Mouse (Mus musculus): ENCODE measurements around the gene Apex2.

Gene Apex2

DNA sequence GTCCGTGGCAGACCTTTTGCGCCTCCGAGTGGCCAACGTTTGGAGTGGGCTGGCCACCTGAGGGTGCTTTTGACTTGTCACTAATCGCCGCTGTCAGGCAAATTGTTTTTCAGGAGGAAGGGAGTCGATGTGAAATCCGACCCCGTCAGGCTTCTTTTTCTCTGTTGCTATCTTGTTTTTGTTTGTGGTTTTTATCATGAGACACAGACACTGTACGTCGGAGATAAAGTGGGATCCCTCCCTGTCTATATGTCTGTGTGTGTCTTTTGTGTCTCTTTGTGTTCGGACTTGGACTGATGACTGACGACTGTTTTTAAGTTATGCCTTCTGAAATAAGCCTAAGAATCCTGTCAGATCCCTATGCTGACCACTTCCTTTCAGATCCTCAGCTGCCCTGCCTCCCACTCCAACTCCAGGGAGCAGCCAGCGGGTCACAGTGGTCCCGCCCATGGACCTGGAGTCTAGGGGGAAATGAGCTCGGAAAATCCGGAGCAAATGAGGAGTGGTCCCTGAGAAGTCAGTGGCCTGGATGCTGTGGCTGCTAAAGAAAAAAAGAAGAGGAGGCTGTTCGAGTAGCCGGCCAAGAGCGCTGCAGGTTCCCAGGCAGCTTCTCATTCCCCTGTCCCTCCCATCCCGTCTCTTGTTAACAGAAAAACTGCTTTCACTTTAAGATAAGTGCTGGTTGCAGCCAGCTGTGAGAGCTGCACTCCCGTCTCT is 103.2 kb downstream of the Apex2 start:
- peak in 1 of 2 experiments; percentile 3 for DNase-seq

DNA sequence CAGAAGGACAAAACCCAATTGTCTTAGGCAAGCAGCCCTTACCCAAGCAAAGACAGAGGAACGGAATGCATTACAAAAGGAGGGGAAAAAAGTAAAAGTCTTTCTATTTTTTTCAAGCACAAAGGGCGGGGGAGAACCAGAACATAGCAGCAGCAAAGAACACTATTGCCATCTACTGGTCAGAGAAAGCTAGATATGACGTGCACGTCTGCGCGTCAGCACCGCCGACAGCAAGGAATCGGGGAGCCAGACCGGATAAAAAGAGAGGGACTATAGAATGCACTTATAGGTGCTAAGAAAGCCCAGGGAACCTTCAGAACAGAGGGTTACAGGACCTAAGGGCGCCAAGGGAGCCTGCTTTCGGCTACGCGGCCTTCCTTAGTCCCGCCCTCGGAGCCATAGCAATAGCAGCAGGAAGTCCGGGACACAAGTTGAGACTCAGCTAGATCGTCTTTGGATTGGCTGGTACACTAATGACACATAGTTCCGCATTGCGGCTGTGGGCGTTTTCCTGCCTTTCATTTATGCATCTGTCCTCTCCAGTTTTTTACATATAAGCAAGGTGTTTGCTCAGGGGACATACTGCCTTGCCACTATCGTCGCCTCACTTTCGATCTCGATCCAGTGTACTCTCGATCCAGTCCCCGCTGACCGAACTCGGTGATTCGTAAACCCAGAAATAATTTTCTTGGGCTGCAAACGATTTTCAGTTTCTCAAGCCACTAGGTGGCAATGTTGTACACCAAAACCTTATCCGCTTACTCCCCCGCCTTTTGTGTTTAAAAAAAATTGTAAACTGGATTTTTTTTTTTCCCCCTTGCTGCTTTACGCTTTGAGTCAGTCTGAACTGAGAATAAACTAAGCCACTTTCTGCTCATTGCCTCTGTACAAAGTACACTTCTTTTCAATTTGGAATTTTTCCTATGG is 111.6 kb downstream of the Apex2 start:
- peak; percentile 84 to 93 for DNase-seq

DNA sequence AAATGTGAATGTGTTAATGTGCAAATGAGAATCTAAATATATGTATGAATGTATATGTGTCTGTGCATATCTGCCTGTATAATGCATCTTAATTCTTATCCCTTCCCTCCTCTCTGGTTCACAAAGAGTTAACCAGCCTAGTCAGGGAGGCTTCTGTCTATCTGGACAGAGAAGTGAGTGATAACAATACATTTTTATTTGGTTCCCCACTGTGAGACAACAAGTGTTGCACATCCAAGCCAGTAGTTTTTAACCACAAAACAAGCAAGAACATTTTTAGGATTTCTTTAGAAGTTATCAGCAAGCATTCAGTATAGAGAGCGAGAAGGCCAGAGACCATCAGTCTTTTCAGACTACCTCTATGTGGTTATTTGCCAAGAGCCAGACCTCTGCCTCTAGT is 118.3 kb downstream of the Apex2 start:
- no peak for DNase-seq

All from lung, adult 18-20 months (tissue).